Mouse (Mus musculus): ENCODE measurements around the gene Tmem151b. TPM values are rescaled to one million over a fixed set of nuclear protein-coding genes. Genes with fewer than 3 reads are reported as not detected.

Tmem151b gene
- polyA plus RNA-seq, 1 experiment from 2014 or later, result 1.4 TPM

GRCm38 (mm10) chr17:45585725-45586448 is 36.4 kb upstream of the Tmem151b start:
- H3K9me3 ChIP-seq (ENCODE audit: control insufficient read depth, low read length), result peaks cover 3% of the 10 kb centered on the region; the same call in 1 of the 2 replicates
- H3K27me3 ChIP-seq (ENCODE audit: control insufficient read depth, insufficient read depth, low read depth, low read length), result no peaks in the 10 kb centered on the region
- WGBS, result 69% methylated on average over 23 of the region's 23 CpGs
- H3K36me3 ChIP-seq (ENCODE audit: control insufficient read depth, insufficient read depth, low read length), result peaks cover 10% of the 10 kb centered on the region
- H3K27ac ChIP-seq (ENCODE audit: low read length), result peak overlapping the region; percentile 93
- H3K4me1 ChIP-seq (replicated peaks; ENCODE audit: control insufficient read depth, insufficient read depth, low read length), result peaks cover 32% of the 10 kb centered on the region
- ATAC-seq (ENCODE audit: low read depth), result peak; percentile 1; the same call in 1 of the 2 replicates
- no peak overlapping the region for H3K4me2 ChIP-seq (ENCODE audit: low read depth, low read length)
- peak overlapping the region; percentile 8; the same call in 1 of the 2 replicates for H3K9ac ChIP-seq (ENCODE audit: low read length)
- no peak overlapping the region for H3K4me3 ChIP-seq (ENCODE audit: low read length)

GRCm38 (mm10) chr17:45584939-45585678 is 35.6 kb upstream of the Tmem151b start:
- Histone ChIP-seq H3K27me3 (ENCODE audit: control insufficient read depth, insufficient read depth, low read depth, low read length) (no peaks in the 10 kb centered on the region), H3K9me3 (ENCODE audit: control insufficient read depth, low read length) (peaks cover 3% of the 10 kb centered on the region; the same call in 1 of the 2 replicates), H3K9ac (ENCODE audit: low read length) (peak overlapping the region; percentile 48), H3K4me3 (ENCODE audit: low read length) (no peak overlapping the region), H3K27ac (ENCODE audit: low read length) (peak overlapping the region; percentile 93), H3K36me3 (ENCODE audit: control insufficient read depth, insufficient read depth, low read length) (peaks cover 10% of the 10 kb centered on the region), H3K4me1 (replicated peaks; ENCODE audit: control insufficient read depth, insufficient read depth, low read length) (peaks cover 32% of the 10 kb centered on the region), H3K4me2 (ENCODE audit: low read depth, low read length) (peak overlapping the region; percentile 12; the same call in 1 of the 2 replicates)
- WGBS, result 22% methylated on average over 14 of the region's 14 CpGs
- ATAC-seq (ENCODE audit: low read depth), result peak; percentile 58

GRCm38 (mm10) chr17:45584096-45584896 is 34.8 kb upstream of the Tmem151b start:
- Histone ChIP-seq H3K9me3 (ENCODE audit: control insufficient read depth, low read length) (peaks cover 3% of the 10 kb centered on the region; the same call in 1 of the 2 replicates), H3K4me2 (ENCODE audit: low read depth, low read length) (peak overlapping the region; percentile 12; the same call in 1 of the 2 replicates), H3K27me3 (ENCODE audit: control insufficient read depth, insufficient read depth, low read depth, low read length) (no peaks in the 10 kb centered on the region), H3K27ac (ENCODE audit: low read length) (peak overlapping the region; percentile 93), H3K9ac (ENCODE audit: low read length) (peak overlapping the region; percentile 48), H3K4me1 (replicated peaks; ENCODE audit: control insufficient read depth, insufficient read depth, low read length) (peaks cover 32% of the 10 kb centered on the region), H3K36me3 (ENCODE audit: control insufficient read depth, insufficient read depth, low read length) (peaks cover 10% of the 10 kb centered on the region), H3K4me3 (ENCODE audit: low read length) (no peak overlapping the region)
- ATAC-seq (ENCODE audit: low read depth), result peak; percentile 79
- 34% methylated on average over 12 of the region's 12 CpGs for WGBS

GRCm38 (mm10) chr17:45582715-45583355 is 33.4 kb upstream of the Tmem151b start:
- peaks cover 35% of the 10 kb centered on the region for H3K4me1 ChIP-seq (replicated peaks; ENCODE audit: control insufficient read depth, insufficient read depth, low read length)
- peaks cover 10% of the 10 kb centered on the region for H3K36me3 ChIP-seq (ENCODE audit: control insufficient read depth, insufficient read depth, low read length)
- H3K9me3 ChIP-seq (ENCODE audit: control insufficient read depth, low read length), result peaks cover 3% of the 10 kb centered on the region; the same call in 1 of the 2 replicates
- H3K4me3 ChIP-seq (ENCODE audit: low read length), result no peak overlapping the region
- no peak for ATAC-seq (ENCODE audit: low read depth)
- no peaks in the 10 kb centered on the region for H3K27me3 ChIP-seq (ENCODE audit: control insufficient read depth, insufficient read depth, low read depth, low read length)
- H3K27ac ChIP-seq (ENCODE audit: low read length), result no peak overlapping the region
- H3K9ac ChIP-seq (ENCODE audit: low read length), result no peak overlapping the region
- H3K4me2 ChIP-seq (ENCODE audit: low read depth, low read length), result no peak overlapping the region
- WGBS, result 63% methylated on average over 6 of the region's 6 CpGs

- no peak for ATAC-seq (ENCODE audit: low read depth)
- Histone ChIP-seq H3K4me2 (ENCODE audit: low read depth, low read length) (no peak overlapping the region), H3K4me3 (ENCODE audit: low read length) (no peak overlapping the region), H3K4me1 (replicated peaks; ENCODE audit: control insufficient read depth, insufficient read depth, low read length) (peaks cover 35% of the 10 kb centered on the region), H3K9me3 (ENCODE audit: control insufficient read depth, low read length) (peaks cover 3% of the 10 kb centered on the region; the same call in 1 of the 2 replicates), H3K27ac (ENCODE audit: low read length) (no peak overlapping the region), H3K9ac (ENCODE audit: low read length) (no peak overlapping the region), H3K36me3 (ENCODE audit: control insufficient read depth, insufficient read depth, low read length) (peaks cover 9% of the 10 kb centered on the region), H3K27me3 (ENCODE audit: control insufficient read depth, insufficient read depth, low read depth, low read length) (no peaks in the 10 kb centered on the region)
- whole genome bisulfite sequencing, result 91% methylated on average over 6 of the region's 6 CpGs
Measured at GRCm38 (mm10) chr17:45582188-45582587, 32.7 kb upstream of the Tmem151b start.

- Histone ChIP-seq H3K9ac (ENCODE audit: low read length) (no peak overlapping the region), H3K27ac (ENCODE audit: low read length) (peak overlapping the region; percentile 34; the same call in 1 of the 2 replicates), H3K4me1 (replicated peaks; ENCODE audit: control insufficient read depth, insufficient read depth, low read length) (peaks cover 35% of the 10 kb centered on the region), H3K4me2 (ENCODE audit: low read depth, low read length) (no peak overlapping the region), H3K9me3 (ENCODE audit: control insufficient read depth, low read length) (peaks cover 3% of the 10 kb centered on the region; the same call in 1 of the 2 replicates), H3K27me3 (ENCODE audit: control insufficient read depth, insufficient read depth, low read depth, low read length) (no peaks in the 10 kb centered on the region), H3K36me3 (ENCODE audit: control insufficient read depth, insufficient read depth, low read length) (peaks cover 3% of the 10 kb centered on the region), H3K4me3 (ENCODE audit: low read length) (no peak overlapping the region)
- 3% methylated on average over 2 of the region's 2 CpGs for WGBS
- ATAC-seq (ENCODE audit: low read depth), result peak; percentile 29; the same call in 1 of the 2 replicates
Measured at GRCm38 (mm10) chr17:45581567-45581983, 32.1 kb upstream of the Tmem151b start.

GRCm38 (mm10) chr17:45580958-45581477 is 31.5 kb upstream of the Tmem151b start:
- Histone ChIP-seq H3K4me3 (ENCODE audit: low read length) (no peak overlapping the region), H3K4me2 (ENCODE audit: low read depth, low read length) (peak overlapping the region; percentile 8; the same call in 1 of the 2 replicates), H3K27ac (ENCODE audit: low read length) (peak overlapping the region; percentile 34), H3K4me1 (replicated peaks; ENCODE audit: control insufficient read depth, insufficient read depth, low read length) (peaks cover 33% of the 10 kb centered on the region), H3K27me3 (ENCODE audit: control insufficient read depth, insufficient read depth, low read depth, low read length) (no peaks in the 10 kb centered on the region), H3K36me3 (ENCODE audit: control insufficient read depth, insufficient read depth, low read length) (no peaks in the 10 kb centered on the region), H3K9ac (ENCODE audit: low read length) (peak overlapping the region; percentile 40; the same call in 1 of the 2 replicates), H3K9me3 (ENCODE audit: control insufficient read depth, low read length) (no peaks in the 10 kb centered on the region)
- ATAC-seq (ENCODE audit: low read depth), result peak; percentile 23; the same call in 1 of the 2 replicates
- 17% methylated on average over 12 of the region's 12 CpGs for WGBS

GRCm38 (mm10) chr17:45579554-45579953 is 30.1 kb upstream of the Tmem151b start:
- Histone ChIP-seq H3K27ac (ENCODE audit: low read length) (no peak overlapping the region), H3K9me3 (ENCODE audit: control insufficient read depth, low read length) (no peaks in the 10 kb centered on the region), H3K4me1 (replicated peaks; ENCODE audit: control insufficient read depth, insufficient read depth, low read length) (peaks cover 20% of the 10 kb centered on the region), H3K36me3 (ENCODE audit: control insufficient read depth, insufficient read depth, low read length) (no peaks in the 10 kb centered on the region), H3K9ac (ENCODE audit: low read length) (no peak overlapping the region), H3K4me3 (ENCODE audit: low read length) (no peak overlapping the region), H3K4me2 (ENCODE audit: low read depth, low read length) (no peak overlapping the region), H3K27me3 (ENCODE audit: control insufficient read depth, insufficient read depth, low read depth, low read length) (no peaks in the 10 kb centered on the region)
- WGBS, result 77% methylated on average over 4 of the region's 4 CpGs
- no peak for ATAC-seq (ENCODE audit: low read depth)
